Mouse (Mus musculus) myocyte (in vitro differentiated cells): ENCODE measurements around the gene Zmynd8.

Source experiments
- CEBPB ChIP-seq: IDR thresholded peaks from 2 replicates; pipeline ENCODE4 v1.6.1; 2011; ENCODE audit warnings: mild to moderate bottlenecking, moderate library complexity; ENCODE audit not compliant: poor library complexity, insufficient read depth, severe bottlenecking
- E2F4 ChIP-seq: IDR thresholded peaks from one replicate; pipeline ENCODE4 v1.6.1; 2011; ENCODE audit warnings: mild to moderate bottlenecking, control low read depth, moderate library complexity; ENCODE audit not compliant: insufficient read depth
- MAX ChIP-seq: IDR thresholded peaks from one replicate; pipeline ENCODE4 v1.6.1; 2011; ENCODE audit warnings: low read depth, mild to moderate bottlenecking, control low read depth
- MYOG ChIP-seq, 3 experiments: IDR thresholded peaks; one replicate each; pipeline ENCODE4 v1.6.1; 2011; ENCODE audit warnings: control low read depth in 2 of 3, low read depth in 2 of 3, mild to moderate bottlenecking in 2 of 3; ENCODE audit not compliant: insufficient read length in 2 of 3, control insufficient read depth in 1 of 3, insufficient read depth in 1 of 3
- POLR2A ChIP-seq: IDR thresholded peaks from one replicate; pipeline ENCODE4 v1.6.1; 2011; ENCODE audit warnings: low read depth, mild to moderate bottlenecking, control low read depth, moderate library complexity; ENCODE audit not compliant: insufficient read length
- POLR2AphosphoS2 ChIP-seq: IDR thresholded peaks from one replicate; pipeline ENCODE4 v1.6.1; 2011; ENCODE audit warnings: low read depth, control low read depth; ENCODE audit not compliant: insufficient read length
- REST ChIP-seq: IDR thresholded peaks from one replicate; pipeline ENCODE4 v1.6.1; 2011; ENCODE audit warnings: mild to moderate bottlenecking, control low read depth, moderate library complexity; ENCODE audit not compliant: insufficient read depth, insufficient read length
- TCF12 ChIP-seq: IDR thresholded peaks from one replicate; pipeline ENCODE4 v1.6.1; 2011; ENCODE audit warnings: mild to moderate bottlenecking, control low read depth; ENCODE audit not compliant: poor library complexity, insufficient read depth, severe bottlenecking
- TCF3 ChIP-seq: IDR thresholded peaks from one replicate; pipeline ENCODE4 v1.6.1; 2011; ENCODE audit warnings: low read depth, control low read depth; ENCODE audit not compliant: insufficient read length
- USF1 ChIP-seq: IDR thresholded peaks from one replicate; pipeline ENCODE4 v1.6.1; 2011; ENCODE audit warnings: low read depth, mild to moderate bottlenecking, control low read depth, moderate library complexity

- no peak for TF ChIP-seq MAX
- no peak for TF ChIP-seq CEBPB
- TF ChIP-seq POLR2A = no peak
- TF ChIP-seq E2F4 = no peak
- TF ChIP-seq MYOG (IDR thresholded peaks at IDR 0.05; ENCODE audit: control insufficient read depth in 1 of 3, insufficient read depth in 1 of 3, insufficient read length in 2 of 3, low read depth in 2 of 3) = no peak
- TF ChIP-seq TCF3 = no peak
- TF ChIP-seq POLR2AphosphoS2 = no peak
- TF ChIP-seq USF1 = no peak
- no peak for TF ChIP-seq REST
- TF ChIP-seq TCF12 = no peak
Observed at GRCm38 (mm10) chr2:165769375-165769948, 129.4 kb downstream of the Zmynd8 start.
